Mouse (Mus musculus): ENCODE data around the gene Dmp1.

GRCm38 (mm10) chr5:104187281-104187680 lies 15.1 kb upstream of the Dmp1 start:
- TF ChIP-seq POLR2A (IDR thresholded peaks at IDR 0.05; ENCODE audit: insufficient read depth, low read depth, low read length) = no peak
- no peak for TF ChIP-seq CTCF (IDR thresholded peaks at IDR 0.05)
- TF ChIP-seq EP300 (IDR thresholded peaks at IDR 0.05; ENCODE audit: insufficient read depth, low read depth, low read length) = no peak
